Mouse (Mus musculus): Measurements from ENCODE around the gene Wdr47.
"Not testable (repeated sequence)": the region's sequence is repeated elsewhere in the genome, so short reads cannot be mapped to it uniquely, and the experiment has no call there.

Wdr47 gene

GRCm38 (mm10) chr3:108634761-108635160, 43.7 kb downstream of the Wdr47 start:
- no peak for DNase-seq (ENCODE audit: low read depth, low spot score)

- no peak for DNase-seq (ENCODE audit: low read depth, low spot score)
Measured at GRCm38 (mm10) chr3:108639412-108639811, 48.3 kb downstream of the Wdr47 start.

- no peak for DNase-seq (ENCODE audit: low read depth, low spot score)
Measured at GRCm38 (mm10) chr3:108640998-108641397, 49.9 kb downstream of the Wdr47 start.

GRCm38 (mm10) chr3:108644856-108645255, 53.8 kb downstream of the Wdr47 start:
- DNase-seq (ENCODE audit: low read depth, low spot score), result no peak

- peak; percentile 20 for DNase-seq (ENCODE audit: low read depth, low spot score)
Measured at GRCm38 (mm10) chr3:108646036-108646435, 55.0 kb downstream of the Wdr47 start.

- not testable (repeated sequence) for DNase-seq (ENCODE audit: low read depth, low spot score)
Measured at GRCm38 (mm10) chr3:108647681-108648080, 56.6 kb downstream of the Wdr47 start.

GRCm38 (mm10) chr3:108652866-108653642, 62.0 kb downstream of the Wdr47 start:
- no peak for DNase-seq (ENCODE audit: low read depth, low spot score)

- DNase-seq (ENCODE audit: low read depth, low spot score), result peak; percentile 81
Measured at GRCm38 (mm10) chr3:108653710-108654379, 62.8 kb downstream of the Wdr47 start, which contains the start of gene Clcc1. Clcc1 (plus strand) TSS chr3:108653913.

GRCm38 (mm10) chr3:108654566-108654965, 63.5 kb downstream of the Wdr47 start:
- DNase-seq (ENCODE audit: low read depth, low spot score), result no peak

GRCm38 (mm10) chr3:108655486-108655885, 64.4 kb downstream of the Wdr47 start:
- DNase-seq (ENCODE audit: low read depth, low spot score), result no peak

- no peak for DNase-seq (ENCODE audit: low read depth, low spot score)
Measured at GRCm38 (mm10) chr3:108658612-108659011, 67.5 kb downstream of the Wdr47 start.

- no peak for DNase-seq (ENCODE audit: low read depth, low spot score)
Measured at GRCm38 (mm10) chr3:108660941-108661340, 69.9 kb downstream of the Wdr47 start.

- no peak for DNase-seq (ENCODE audit: low read depth, low spot score)
Measured at GRCm38 (mm10) chr3:108676616-108677015, 85.5 kb downstream of the Wdr47 start.

GRCm38 (mm10) chr3:108681004-108681403, 89.9 kb downstream of the Wdr47 start:
- no peak for DNase-seq (ENCODE audit: low read depth, low spot score)

GRCm38 (mm10) chr3:108683597-108683996, 92.5 kb downstream of the Wdr47 start:
- DNase-seq (ENCODE audit: low read depth, low spot score), result not testable (repeated sequence)

- DNase-seq (ENCODE audit: low read depth, low spot score), result no peak
Measured at GRCm38 (mm10) chr3:108685701-108686100, 94.6 kb downstream of the Wdr47 start.

- DNase-seq (ENCODE audit: low read depth, low spot score), result no peak
Measured at GRCm38 (mm10) chr3:108689015-108689441, 97.9 kb downstream of the Wdr47 start.

GRCm38 (mm10) chr3:108689446-108689845, 98.4 kb downstream of the Wdr47 start:
- no peak for DNase-seq (ENCODE audit: low read depth, low spot score)

GRCm38 (mm10) chr3:108689979-108690378, 98.9 kb downstream of the Wdr47 start:
- DNase-seq (ENCODE audit: low read depth, low spot score), result no peak

GRCm38 (mm10) chr3:108694321-108694720, 103.2 kb downstream of the Wdr47 start:
- no peak for DNase-seq (ENCODE audit: low read depth, low spot score)
